Mouse (Mus musculus) midbrain, embryonic 10.5 days (tissue): Measurements from ENCODE around the gene Abcb11. TPM values are rescaled to one million over a fixed set of nuclear protein-coding genes. Genes with fewer than 3 reads are reported as not detected.

Source experiments
- DNase-seq: peaks from one replicate; pipeline ENCODE4 v3.0.0-alpha.2; 2017; ENCODE audit warnings: low spot score
- H3K27ac ChIP-seq: fragments of 300-500 bp; sonication (generic); replicated peaks from 2 replicates; pipeline ENCODE4 v1.5.1; 2016; ENCODE audit warnings: mild to moderate bottlenecking
- H3K27me3 ChIP-seq: fragments of 300-500 bp; sonication (generic); 2 replicates; pipeline ENCODE4 v1.6.1; 2016; ENCODE audit warnings: low read depth, mild to moderate bottlenecking; ENCODE audit not compliant: poor library complexity, severe bottlenecking
- H3K36me3 ChIP-seq: fragments of 300-500 bp; sonication (generic); 2 replicates; pipeline ENCODE4 v1.6.1; 2016; ENCODE audit warnings: mild to moderate bottlenecking, moderate library complexity
- H3K4me1 ChIP-seq: fragments of 300-500 bp; sonication (generic); 2 replicates; pipeline ENCODE4 v1.6.1; 2016
- H3K4me3 ChIP-seq: fragments of 300-500 bp; sonication (generic); 2 replicates; pipeline ENCODE4 v1.5.1; 2016; ENCODE audit warnings: mild to moderate bottlenecking, moderate library complexity
- H3K9me3 ChIP-seq: fragments of 300-500 bp; sonication (generic); replicated peaks from 2 replicates; pipeline ENCODE4 v1.6.1; 2016; ENCODE audit warnings: mild to moderate bottlenecking
- WGBS: fragments of 180-500 bp; shearing (Covaris S2); methylation state at CpG from one replicate; pipeline ENCODE4 v1.1.7; 2016; 5-methylcytosine and 5-hydroxymethylcytosine counted together
- polyA plus RNA-seq: library from polyadenylated mRNA; unstranded; fragments of >200 nt; fragmentation: Nextera tagmentation; extraction: Ambion mirVana; gene quantifications from 2 replicates; pipeline ENCODE4 v1.2.1, GENCODE M21; 2016

The Abcb11 gene
- polyA plus RNA-seq, 1 experiment from 2014 or later = not detected

DNA sequence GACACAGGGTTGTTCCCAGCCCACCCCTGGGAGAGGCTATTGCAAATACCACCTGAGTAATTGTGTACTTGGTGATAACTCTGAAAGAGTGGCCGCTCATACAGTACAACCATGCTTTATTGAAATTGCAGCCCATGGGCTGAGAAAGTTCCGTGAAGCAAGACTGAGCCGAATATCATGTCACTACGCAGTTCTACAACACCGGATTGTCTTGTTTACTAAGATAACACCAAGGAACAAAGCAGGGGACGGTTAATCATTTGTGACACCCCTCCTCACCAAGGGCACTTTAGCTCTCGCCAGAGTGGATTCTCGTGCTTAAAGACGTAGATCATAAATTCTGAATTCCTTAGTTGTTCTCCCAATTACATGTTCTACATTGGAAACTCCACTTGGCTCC, 103.1 kb downstream of the Abcb11 start:
- Histone ChIP-seq H3K9me3 (no peaks in the 10 kb centered on the region), H3K27ac (no peak overlapping the region), H3K4me3 (no peak overlapping the region), H3K36me3 (no peaks in the 10 kb centered on the region), H3K27me3 (no peaks in the 10 kb centered on the region), H3K4me1 (no peaks in the 10 kb centered on the region)
- WGBS = 92% methylated on average over 9 of the region's 9 CpGs
- no peak for DNase-seq

- 92% methylated on average over 5 of the region's 5 CpGs for WGBS
- Histone ChIP-seq H3K27me3 (no peaks in the 10 kb centered on the region), H3K9me3 (no peaks in the 10 kb centered on the region), H3K36me3 (no peaks in the 10 kb centered on the region), H3K4me1 (no peaks in the 10 kb centered on the region), H3K4me3 (no peak overlapping the region), H3K27ac (no peak overlapping the region)
- no peak for DNase-seq
Observed at GRCm38 (mm10) chr2:69234976-69235678, 107.3 kb downstream of the Abcb11 start.

- Histone ChIP-seq H3K36me3 (no peaks in the 10 kb centered on the region), H3K4me1 (no peaks in the 10 kb centered on the region), H3K4me3 (no peak overlapping the region), H3K9me3 (no peaks in the 10 kb centered on the region), H3K27me3 (no peaks in the 10 kb centered on the region), H3K27ac (no peak overlapping the region)
- no peak for DNase-seq
Observed at GRCm38 (mm10) chr2:69232101-69232500, 110.3 kb downstream of the Abcb11 start.

- Histone ChIP-seq H3K4me3 (no peak overlapping the region), H3K9me3 (no peaks in the 10 kb centered on the region), H3K36me3 (no peaks in the 10 kb centered on the region), H3K27ac (no peak overlapping the region), H3K4me1 (0 out of 2 replicates have a peak, but pooled peaks cover 3% of the 10 kb centered on the region), H3K27me3 (no peaks in the 10 kb centered on the region)
- no peak for DNase-seq
- 93% methylated on average over 2 of the region's 2 CpGs for WGBS
Observed at GRCm38 (mm10) chr2:69230137-69230536, 112.3 kb downstream of the Abcb11 start.

GRCm38 (mm10) chr2:69228635-69229034, 113.8 kb downstream of the Abcb11 start:
- H3K9me3 ChIP-seq = no peaks in the 10 kb centered on the region
- H3K27ac ChIP-seq = no peak overlapping the region
- 82% methylated on average over 6 of the region's 6 CpGs for WGBS
- no peak for DNase-seq
- H3K4me1 ChIP-seq = 0 out of 2 replicates have a peak, but pooled peaks cover 3% of the 10 kb centered on the region
- H3K4me3 ChIP-seq = no peak overlapping the region
- no peaks in the 10 kb centered on the region for H3K36me3 ChIP-seq
- no peaks in the 10 kb centered on the region for H3K27me3 ChIP-seq

DNA sequence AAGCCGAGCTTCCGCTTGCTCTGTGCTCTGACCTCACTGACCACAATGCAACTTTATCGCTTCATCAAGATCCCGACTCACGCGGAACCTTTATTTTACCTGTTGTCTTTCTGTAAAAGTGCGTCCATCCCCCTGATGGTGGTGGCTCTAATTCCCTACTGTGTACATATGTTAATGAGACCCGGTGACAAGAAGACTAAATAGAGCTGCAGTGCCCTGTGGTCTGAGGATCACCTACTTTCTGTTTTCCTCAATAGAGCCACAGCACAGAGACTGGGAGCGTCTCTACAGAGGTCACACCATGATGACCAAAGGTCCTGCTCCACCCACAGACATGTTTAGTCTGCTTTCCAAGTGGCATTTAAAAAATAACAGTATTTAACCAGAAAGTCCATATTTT, 115.5 kb downstream of the Abcb11 start:
- Histone ChIP-seq H3K4me3 (no peak overlapping the region), H3K36me3 (no peaks in the 10 kb centered on the region), H3K27ac (no peak overlapping the region), H3K4me1 (peaks cover 7% of the 10 kb centered on the region; the same call in 1 of the 2 replicates), H3K9me3 (no peaks in the 10 kb centered on the region), H3K27me3 (no peaks in the 10 kb centered on the region)
- DNase-seq = no peak
- WGBS = 87% methylated on average over 9 of the region's 9 CpGs

- H3K9me3 ChIP-seq = no peaks in the 10 kb centered on the region
- peaks cover 10% of the 10 kb centered on the region; the same call in 1 of the 2 replicates for H3K4me1 ChIP-seq
- no peak overlapping the region for H3K4me3 ChIP-seq
- no peak for DNase-seq
- no peaks in the 10 kb centered on the region for H3K36me3 ChIP-seq
- H3K27me3 ChIP-seq = no peaks in the 10 kb centered on the region
- WGBS = 80% methylated on average over 2 of the region's 2 CpGs
- H3K27ac ChIP-seq = no peak overlapping the region
Observed at GRCm38 (mm10) chr2:69224724-69225123, 117.7 kb downstream of the Abcb11 start.

GRCm38 (mm10) chr2:69222815-69223214, 119.6 kb downstream of the Abcb11 start:
- Histone ChIP-seq H3K9me3 (no peaks in the 10 kb centered on the region), H3K27ac (no peak overlapping the region), H3K36me3 (no peaks in the 10 kb centered on the region), H3K4me3 (no peak overlapping the region), H3K27me3 (no peaks in the 10 kb centered on the region), H3K4me1 (peaks cover 10% of the 10 kb centered on the region; the same call in 1 of the 2 replicates)
- no peak for DNase-seq
- WGBS = 86% methylated on average over 10 of the region's 10 CpGs

GRCm38 (mm10) chr2:69221868-69222416, 120.5 kb downstream of the Abcb11 start:
- Histone ChIP-seq H3K4me1 (peaks cover 9% of the 10 kb centered on the region; the same call in 1 of the 2 replicates), H3K4me3 (no peak overlapping the region), H3K27me3 (no peaks in the 10 kb centered on the region), H3K27ac (no peak overlapping the region), H3K9me3 (no peaks in the 10 kb centered on the region), H3K36me3 (no peaks in the 10 kb centered on the region)
- WGBS = 35% methylated on average over 5 of the region's 5 CpGs
- no peak for DNase-seq

DNA sequence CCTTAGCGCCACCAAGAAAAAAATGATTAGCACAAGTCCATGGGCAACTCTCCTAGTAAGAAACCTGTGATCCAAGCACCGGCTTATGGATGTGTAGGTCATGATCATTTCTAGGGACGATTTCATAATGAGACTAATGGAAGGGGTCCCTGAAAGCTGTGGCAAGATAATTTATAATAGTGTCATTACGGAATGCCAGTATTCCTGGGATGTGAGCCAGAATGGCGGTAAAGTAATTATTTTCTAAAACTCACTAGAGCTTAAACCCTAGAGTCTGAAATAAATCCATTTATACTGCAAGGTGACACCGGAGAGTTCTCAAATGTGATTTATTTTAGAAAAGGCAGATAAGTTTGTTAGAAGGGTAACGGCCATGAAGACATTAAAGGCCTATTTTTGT, 127.2 kb downstream of the Abcb11 start:
- 95% methylated on average over 7 of the region's 7 CpGs for WGBS
- H3K36me3 ChIP-seq = no peaks in the 10 kb centered on the region
- no peak for DNase-seq

GRCm38 (mm10) chr2:69212652-69213051, 129.8 kb downstream of the Abcb11 start:
- Histone ChIP-seq H3K4me1 (0 out of 2 replicates have a peak, but pooled peaks cover 3% of the 10 kb centered on the region), H3K36me3 (no peaks in the 10 kb centered on the region), H3K27me3 (no peaks in the 10 kb centered on the region), H3K4me3 (no peak overlapping the region), H3K9me3 (no peaks in the 10 kb centered on the region), H3K27ac (no peak overlapping the region)
- no peak for DNase-seq
- 74% methylated on average over 10 of the region's 10 CpGs for WGBS

More for the DNA sequence above, 127.2 kb downstream of the Abcb11 start:
- Histone ChIP-seq H3K9me3 (no peaks in the 10 kb centered on the region), H3K27ac (no peak overlapping the region), H3K4me1 (0 out of 2 replicates have a peak, but pooled peaks cover 3% of the 10 kb centered on the region), H3K4me3 (no peak overlapping the region), H3K27me3 (no peaks in the 10 kb centered on the region)

DNA sequence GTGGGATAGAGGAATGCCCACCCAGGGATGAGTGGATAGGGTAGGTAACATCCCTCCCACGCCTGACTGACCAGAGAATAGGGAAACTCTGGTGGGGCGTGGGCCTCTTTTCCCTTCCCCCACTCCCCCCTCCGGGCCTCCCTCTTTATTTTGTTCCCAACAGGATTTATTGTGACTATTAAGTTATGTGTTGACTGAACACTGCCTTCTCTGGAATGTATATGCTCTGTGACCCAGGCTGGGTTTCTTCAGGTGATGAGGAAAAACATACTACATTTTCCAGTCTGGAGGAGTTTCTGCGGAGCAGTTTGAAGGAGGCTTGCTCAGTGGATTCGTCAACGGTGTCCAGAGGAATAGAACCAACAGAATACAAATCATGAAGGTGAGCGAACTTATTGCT, 131.6 kb downstream of the Abcb11 start, which contains the start of gene G6pc2:
G6pc2 (plus strand) TSS at position 301 of the 400 bp plus-strand sequence.
- DNase-seq = no peak

GRCm38 (mm10) chr2:69209684-69210083, 132.7 kb downstream of the Abcb11 start:
- Histone ChIP-seq H3K27ac (no peak overlapping the region), H3K4me3 (no peak overlapping the region), H3K9me3 (no peaks in the 10 kb centered on the region), H3K27me3 (no peaks in the 10 kb centered on the region), H3K36me3 (no peaks in the 10 kb centered on the region), H3K4me1 (peaks cover 9% of the 10 kb centered on the region)
- 87% methylated on average over 3 of the region's 3 CpGs for WGBS
- no peak for DNase-seq

More for the DNA sequence above, 131.6 kb downstream of the Abcb11 start, which contains the start of gene G6pc2:
- Histone ChIP-seq H3K27ac (no peak within 1 kb of the TSS), H3K9me3 (no peaks in the 10 kb centered on the region), H3K4me3 (no peak within 1 kb of the TSS), H3K4me1 (0 out of 2 replicates have a peak, but pooled peaks cover under 1% of the 10 kb centered on the region), H3K27me3 (no peaks in the 10 kb centered on the region), H3K36me3 (no peaks in the 10 kb centered on the region)
- 79% methylated on average over 7 of the region's 7 CpGs for WGBS
